In the genomic region with DNA sequence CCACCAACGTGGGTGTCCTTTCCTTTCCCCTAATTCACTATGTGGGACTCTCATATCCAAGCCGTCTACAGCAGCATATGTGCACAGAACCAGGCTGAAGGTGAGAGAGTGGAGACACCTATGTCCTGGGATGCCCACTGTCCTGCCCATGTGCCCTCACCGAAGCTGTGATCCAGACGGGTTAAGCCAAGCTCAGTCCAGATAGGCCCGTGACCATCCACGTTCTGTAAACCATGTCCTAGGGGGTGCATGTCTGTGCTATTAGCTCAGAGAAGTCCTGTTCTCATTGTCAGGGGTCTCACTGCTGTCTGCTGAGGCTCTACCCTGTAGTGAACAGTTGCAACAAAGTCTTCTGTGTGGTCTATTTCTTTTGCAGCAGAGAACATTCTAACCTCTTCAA, we compare ENCODE assay signal across 19 mouse cellular contexts. TPM values are rescaled to one million over a fixed set of nuclear protein-coding genes. Genes with fewer than 3 reads are reported as not detected.
"Had no signal": no experiment of that assay in that cellular context is flagged by ENCODE, and none has a peak within 500 bp of the region (broad histone marks: within the 10 kb centered on the region; RNA-seq: fewer than 3 reads in every experiment).

No protein-coding gene starts in this region.

- H3K27ac ChIP-seq: kidney, postnatal 0 days; left cerebral cortex, adult 2 months; limb, embryonic 10.5 days; liver, embryonic 15.5 days; midbrain, embryonic 10.5 days; neural tube, embryonic 15.5 days had no signal

- H3K4me1 ChIP-seq: neural tube, embryonic 15.5 days had no signal

- H3K36me3 ChIP-seq: limb, embryonic 10.5 days; liver, embryonic 15.5 days; midbrain, embryonic 10.5 days; neural tube, embryonic 15.5 days had no signal

- H3K9ac ChIP-seq: liver, embryonic 15.5 days; lung, embryonic 14.5 days; neural tube, embryonic 15.5 days had no signal

- H3K27me3 ChIP-seq: neural tube, embryonic 15.5 days had no signal

- DNase-seq: lung, embryonic 14.5 days; midbrain, embryonic 14.5 days; retina, postnatal 1 day; right cerebral cortex, postnatal 4 days; spleen, adult 18-20 months had no signal

- H3K4me3 ChIP-seq: left cerebral cortex, adult 2 months; limb, embryonic 10.5 days; liver, embryonic 15.5 days; midbrain, embryonic 10.5 days; myocyte; neural tube, embryonic 15.5 days had no signal

RNA-seq across cellular contexts. Expression of gene 9130409I23Rik, which starts 43.2 kb away (rescaled TPM):
- total RNA-seq: left cerebral cortex, adult 2 months; left cerebral cortex, postnatal 14 days; megakaryocyte, adult 5-6 weeks had no signal
- polyA plus RNA-seq: large intestine, adult 2 months; limb, embryonic 10.5 days; limb, embryonic 14.5 days; midbrain, embryonic 10.5 days; midbrain, embryonic 14.5 days; myocyte; neural tube, embryonic 11.5 days; stomach, embryonic 14.5 days; testis, adult 2 months had no signal
